Mouse (Mus musculus) myocyte (in vitro differentiated cells): ENCODE measurements around the gene Osbpl6. TPM values are rescaled to one million over a fixed set of nuclear protein-coding genes. Genes with fewer than 3 reads are reported as not detected.

ENCODE experiments used
- H3K27me3 ChIP-seq: one replicate; pipeline ENCODE4 v1.6.1; 2011; ENCODE audit not compliant: control insufficient read depth, insufficient read depth, insufficient read length
- H3K36me3 ChIP-seq: one replicate; pipeline ENCODE4 v1.6.1; 2011; ENCODE audit not compliant: control insufficient read depth, insufficient read depth
- H3K4me2 ChIP-seq: one replicate; pipeline ENCODE4 v1.6.1; 2011; ENCODE audit warnings: low read depth, control low read depth
- H3K4me3 ChIP-seq: one replicate; pipeline ENCODE4 v1.5.1; 2011; ENCODE audit warnings: mild to moderate bottlenecking, control low read depth, moderate library complexity
- H3K79me2 ChIP-seq: one replicate; pipeline ENCODE4 v1.6.1; 2011; ENCODE audit not compliant: control insufficient read depth, insufficient read depth
- H3ac ChIP-seq: one replicate; pipeline ENCODE4 v1.6.1; 2011; ENCODE audit not compliant: control insufficient read depth, insufficient read length
- CEBPB ChIP-seq: IDR thresholded peaks from 2 replicates; pipeline ENCODE4 v1.6.1; 2011; ENCODE audit warnings: mild to moderate bottlenecking, moderate library complexity; ENCODE audit not compliant: poor library complexity, insufficient read depth, severe bottlenecking
- E2F4 ChIP-seq: IDR thresholded peaks from one replicate; pipeline ENCODE4 v1.6.1; 2011; ENCODE audit warnings: mild to moderate bottlenecking, control low read depth, moderate library complexity; ENCODE audit not compliant: insufficient read depth
- MAX ChIP-seq: IDR thresholded peaks from one replicate; pipeline ENCODE4 v1.6.1; 2011; ENCODE audit warnings: low read depth, mild to moderate bottlenecking, control low read depth
- MYOD1 ChIP-seq, 3 experiments: IDR thresholded peaks; one replicate each; pipeline ENCODE4 v1.6.1; 2011; ENCODE audit warnings: control low read depth in 2 of 3, low read depth in 2 of 3, mild to moderate bottlenecking in 2 of 3, moderate library complexity in 1 of 3; ENCODE audit not compliant: insufficient read length in 2 of 3, control insufficient read depth in 1 of 3
- MYOG ChIP-seq, 3 experiments: IDR thresholded peaks; one replicate each; pipeline ENCODE4 v1.6.1; 2011; ENCODE audit warnings: control low read depth in 2 of 3, low read depth in 2 of 3, mild to moderate bottlenecking in 2 of 3; ENCODE audit not compliant: insufficient read length in 2 of 3, control insufficient read depth in 1 of 3, insufficient read depth in 1 of 3
- POLR2A ChIP-seq: IDR thresholded peaks from one replicate; pipeline ENCODE4 v1.6.1; 2011; ENCODE audit warnings: low read depth, mild to moderate bottlenecking, control low read depth, moderate library complexity; ENCODE audit not compliant: insufficient read length
- POLR2AphosphoS2 ChIP-seq: IDR thresholded peaks from one replicate; pipeline ENCODE4 v1.6.1; 2011; ENCODE audit warnings: low read depth, control low read depth; ENCODE audit not compliant: insufficient read length
- REST ChIP-seq: IDR thresholded peaks from one replicate; pipeline ENCODE4 v1.6.1; 2011; ENCODE audit warnings: mild to moderate bottlenecking, control low read depth, moderate library complexity; ENCODE audit not compliant: insufficient read depth, insufficient read length
- SRF ChIP-seq: IDR thresholded peaks from one replicate; pipeline ENCODE4 v1.6.1; 2011; ENCODE audit warnings: low read depth; ENCODE audit not compliant: control insufficient read depth, insufficient read length
- TCF12 ChIP-seq: IDR thresholded peaks from one replicate; pipeline ENCODE4 v1.6.1; 2011; ENCODE audit warnings: mild to moderate bottlenecking, control low read depth; ENCODE audit not compliant: poor library complexity, insufficient read depth, severe bottlenecking
- TCF3 ChIP-seq: IDR thresholded peaks from one replicate; pipeline ENCODE4 v1.6.1; 2011; ENCODE audit warnings: low read depth, control low read depth; ENCODE audit not compliant: insufficient read length
- USF1 ChIP-seq: IDR thresholded peaks from one replicate; pipeline ENCODE4 v1.6.1; 2011; ENCODE audit warnings: low read depth, mild to moderate bottlenecking, control low read depth, moderate library complexity
- polyA plus RNA-seq: library from polyadenylated mRNA; unstranded; fragments of >200 nt; fragmentation: generic; extraction: Trizol; gene quantifications from one replicate; pipeline ENCODE4 v1.2.1, GENCODE M21; 2012; ENCODE audit warnings: missing spikeins

The Osbpl6 gene
- polyA plus RNA-seq, result 1.7 TPM

GRCm38 (mm10) chr2:76406151-76406936 is at the start of gene Osbpl6:
TSS of gene Osbpl6 (plus strand) at chr2:76406508.
- Histone ChIP-seq H3K27me3 (peaks cover 7% of the 10 kb centered on the region), H3K79me2 (no peaks in the 10 kb centered on the region), H3K4me3 (peak within 1 kb of the TSS; percentile 36), H3K36me3 (no peaks in the 10 kb centered on the region), H3ac (peak within 1 kb of the TSS; percentile 58), H3K4me2 (peak within 1 kb of the TSS; percentile 81)
- TF ChIP-seq MYOD1 (IDR thresholded peaks at IDR 0.05; ENCODE audit: control insufficient read depth in 1 of 3, insufficient read length in 2 of 3, low read depth in 2 of 3), result peak in 2 of 3 experiments; percentile 9 to 37
- TF ChIP-seq POLR2A, result peak; percentile 90
- no peak for TF ChIP-seq MAX
- no peak for TF ChIP-seq USF1
- TF ChIP-seq TCF3, result no peak
- TF ChIP-seq POLR2AphosphoS2, result peak; percentile 75
- no peak for TF ChIP-seq CEBPB
- TF ChIP-seq MYOG (IDR thresholded peaks at IDR 0.05; ENCODE audit: control insufficient read depth in 1 of 3, insufficient read depth in 1 of 3, insufficient read length in 2 of 3, low read depth in 2 of 3), result no peak
- TF ChIP-seq E2F4, result no peak
- TF ChIP-seq REST, result no peak
- TF ChIP-seq TCF12, result no peak
- TF ChIP-seq SRF, result no peak

GRCm38 (mm10) chr2:76360226-76360625 is 46.1 kb upstream of the Osbpl6 start, which contains the start of gene Cyct:
TSS of gene Cyct (minus strand) at chr2:76360450.
- Histone ChIP-seq H3K27me3 (no peaks in the 10 kb centered on the region), H3K4me3 (no peak within 1 kb of the TSS), H3ac (no peak within 1 kb of the TSS), H3K36me3 (no peaks in the 10 kb centered on the region), H3K4me2 (no peak within 1 kb of the TSS), H3K79me2 (no peaks in the 10 kb centered on the region)
- TF ChIP-seq MYOD1 (IDR thresholded peaks at IDR 0.05; ENCODE audit: control insufficient read depth in 1 of 3, insufficient read length in 2 of 3, low read depth in 2 of 3) (no peak), TCF12 (no peak), MAX (no peak), MYOG (IDR thresholded peaks at IDR 0.05; ENCODE audit: control insufficient read depth in 1 of 3, insufficient read depth in 1 of 3, insufficient read length in 2 of 3, low read depth in 2 of 3) (no peak)

- Histone ChIP-seq H3K79me2 (no peaks in the 10 kb centered on the region), H3K36me3 (no peaks in the 10 kb centered on the region), H3K4me2 (no peak overlapping the region), H3K4me3 (no peak overlapping the region), H3K27me3 (no peaks in the 10 kb centered on the region), H3ac (no peak overlapping the region)
- TF ChIP-seq POLR2A, result no peak
- no peak for TF ChIP-seq E2F4
- TF ChIP-seq POLR2AphosphoS2, result no peak
- no peak for TF ChIP-seq SRF
- TF ChIP-seq CEBPB, result no peak
- TF ChIP-seq REST, result no peak
- TF ChIP-seq MAX, result no peak
- TF ChIP-seq TCF3, result no peak
- TF ChIP-seq USF1, result no peak
- TF ChIP-seq TCF12, result no peak
- TF ChIP-seq MYOD1 (IDR thresholded peaks at IDR 0.05; ENCODE audit: control insufficient read depth in 1 of 3, insufficient read length in 2 of 3, low read depth in 2 of 3), result no peak
- no peak for TF ChIP-seq MYOG (IDR thresholded peaks at IDR 0.05; ENCODE audit: control insufficient read depth in 1 of 3, insufficient read depth in 1 of 3, insufficient read length in 2 of 3, low read depth in 2 of 3)
These were observed 44.2 kb upstream of the Osbpl6 start for GRCm38 (mm10) chr2:76362111-76362510.

- TF ChIP-seq POLR2A (no peak), MAX (no peak), REST (no peak), CEBPB (no peak), E2F4 (no peak), SRF (no peak), TCF12 (no peak), MYOD1 (IDR thresholded peaks at IDR 0.05; ENCODE audit: control insufficient read depth in 1 of 3, insufficient read length in 2 of 3, low read depth in 2 of 3) (no peak), USF1 (no peak), POLR2AphosphoS2 (no peak), MYOG (IDR thresholded peaks at IDR 0.05; ENCODE audit: control insufficient read depth in 1 of 3, insufficient read depth in 1 of 3, insufficient read length in 2 of 3, low read depth in 2 of 3) (no peak), TCF3 (no peak)
- no peaks in the 10 kb centered on the region for H3K36me3 ChIP-seq
- H3K4me3 ChIP-seq, result no peak overlapping the region
These were observed 40.5 kb upstream of the Osbpl6 start for GRCm38 (mm10) chr2:76365811-76366210.

More at GRCm38 (mm10) chr2:76365811-76366210, 40.5 kb upstream of the Osbpl6 start:
- Histone ChIP-seq H3K27me3 (no peaks in the 10 kb centered on the region), H3ac (no peak overlapping the region), H3K79me2 (peaks cover 7% of the 10 kb centered on the region), H3K4me2 (no peak overlapping the region)
